Mouse (Mus musculus): ENCODE measurements around the gene Camkv. TPM values are rescaled to one million over a fixed set of nuclear protein-coding genes. Genes with fewer than 3 reads are reported as not detected.

Camkv gene
- total RNA-seq, 2 experiments from 2014 or later = 4.2 to 6.2 TPM

- DNase-seq (ENCODE audit: low spot score in 2 of 2) = no peak
Measured at GRCm38 (mm10) chr9:107919441-107919840, 16.0 kb upstream of the Camkv start.

- peak; percentile 38 to 58 for DNase-seq (ENCODE audit: low spot score in 2 of 2)
Measured at GRCm38 (mm10) chr9:107923021-107923420, 12.5 kb upstream of the Camkv start.

- DNase-seq (ENCODE audit: low spot score in 2 of 2) = no peak
Measured at GRCm38 (mm10) chr9:107923956-107924355, 11.5 kb upstream of the Camkv start.

GRCm38 (mm10) chr9:107925251-107925650 is 10.2 kb upstream of the Camkv start:
- DNase-seq (ENCODE audit: low spot score in 2 of 2) = no peak

- no peak for DNase-seq (ENCODE audit: low spot score in 2 of 2)
Measured at GRCm38 (mm10) chr9:107926920-107927420, 8.5 kb upstream of the Camkv start.

- no peak for DNase-seq (ENCODE audit: low spot score in 2 of 2)
Measured at GRCm38 (mm10) chr9:107927749-107928148, 7.7 kb upstream of the Camkv start.

GRCm38 (mm10) chr9:107928169-107928568 is 7.3 kb upstream of the Camkv start, which contains the start of gene Actl11:
Gene Actl11 (plus strand): TSS chr9:107928469.
- DNase-seq (ENCODE audit: low spot score in 2 of 2) = no peak

GRCm38 (mm10) chr9:107932221-107932620 is 3.3 kb upstream of the Camkv start:
- no peak for DNase-seq (ENCODE audit: low spot score in 2 of 2)

- DNase-seq (ENCODE audit: low spot score in 2 of 2) = no peak
Measured at GRCm38 (mm10) chr9:107934146-107934545, 1.3 kb upstream of the Camkv start.

- DNase-seq (ENCODE audit: low spot score in 2 of 2) = peak in 1 of 2 experiments; percentile 26
Measured at GRCm38 (mm10) chr9:107935790-107936214, 328 bp downstream of the Camkv start.

GRCm38 (mm10) chr9:107936215-107936822 is 845 bp downstream of the Camkv start:
- DNase-seq (ENCODE audit: low spot score in 2 of 2) = no peak

GRCm38 (mm10) chr9:107936831-107937230 is 1.4 kb downstream of the Camkv start:
- DNase-seq (ENCODE audit: low spot score in 2 of 2) = no peak

- no peak for DNase-seq (ENCODE audit: low spot score in 2 of 2)
Measured at GRCm38 (mm10) chr9:107947241-107948194, 12.0 kb downstream of the Camkv start.

GRCm38 (mm10) chr9:107949184-107949921 is 13.9 kb downstream of the Camkv start:
- no peak for DNase-seq (ENCODE audit: low spot score in 2 of 2)

GRCm38 (mm10) chr9:107949922-107950235 is 14.4 kb downstream of the Camkv start, which contains the start of gene Traip:
Gene Traip (plus strand): TSS chr9:107950136.
- DNase-seq (ENCODE audit: low spot score in 2 of 2) = no peak

- peak; percentile 87 to 89 for DNase-seq (ENCODE audit: low spot score in 2 of 2)
Measured at GRCm38 (mm10) chr9:107950460-107951355, 15.2 kb downstream of the Camkv start.

- DNase-seq (ENCODE audit: low spot score in 2 of 2) = no peak
Measured at GRCm38 (mm10) chr9:107955613-107956289, 20.3 kb downstream of the Camkv start.

- DNase-seq (ENCODE audit: low spot score in 2 of 2) = no peak
Measured at GRCm38 (mm10) chr9:107957141-107957540, 21.7 kb downstream of the Camkv start.

- DNase-seq (ENCODE audit: low spot score in 2 of 2) = no peak
Measured at GRCm38 (mm10) chr9:107959896-107960295, 24.4 kb downstream of the Camkv start.

GRCm38 (mm10) chr9:107960928-107961327 is 25.5 kb downstream of the Camkv start:
- no peak for DNase-seq (ENCODE audit: low spot score in 2 of 2)

Data from adrenal gland, adult 18-20 months (tissue).